Mouse (Mus musculus): ENCODE measurements at regions not wholly inside any gene's neighbourhood (a gene's known extent, or its start where the extent isn't known, plus 50 kb on each side); places are given as distances from the start of the nearest gene placed in this dataset.

DNA sequence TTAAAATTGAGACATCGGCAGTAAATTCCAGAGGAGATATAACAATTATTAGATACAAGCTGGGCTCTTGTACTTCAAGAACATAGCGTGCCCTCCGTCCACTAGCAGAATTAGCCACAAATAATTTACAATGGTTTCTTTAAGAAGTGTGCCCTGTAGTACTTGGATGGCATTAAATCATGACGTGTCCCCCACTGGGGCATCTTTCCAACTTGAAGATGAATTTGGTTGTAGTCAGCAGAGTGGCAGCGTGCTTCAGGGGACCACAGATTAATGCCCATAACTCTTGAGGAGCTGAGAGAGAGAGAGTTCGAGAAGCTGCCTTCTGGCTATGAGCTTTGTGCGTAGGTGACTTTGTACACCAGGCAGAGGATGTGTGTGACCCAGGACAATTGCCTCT lies 172.7 kb downstream of the Snx10 start:
- TF ChIP-seq POLR2A (IDR thresholded peaks at IDR 0.05; ENCODE audit: borderline replicate concordance, low read depth, low read length) (no peak), CTCF (IDR thresholded peaks at IDR 0.05; ENCODE audit: low read depth, low read length) (no peak)

Data from bone marrow macrophage, adult 2 months (primary cell).